Mouse (Mus musculus) lung, postnatal 36 days (tissue): Measurements from ENCODE around the gene Rhox13.

Experiments used
- DNase-seq: peaks from one replicate; pipeline ENCODE4 v3.0.0; 2022; ENCODE audit warnings: mixed read lengths

Gene Rhox13

GRCm38 (mm10) chrX:38120982-38121381 lies at the start of gene Rhox13:
Rhox13 (plus strand) TSS chrX:38121219.
- no peak for DNase-seq

GRCm38 (mm10) chrX:38084226-38084625 lies 36.8 kb upstream of the Rhox13 start:
- DNase-seq: peak; percentile 38

- no peak for DNase-seq
These were observed 36.0 kb upstream of the Rhox13 start, which contains the start of gene Rhox11 for GRCm38 (mm10) chrX:38085041-38085440. Rhox11 (minus strand) TSS chrX:38085141.

- no peak for DNase-seq
These were observed 10.2 kb upstream of the Rhox13 start, which contains the start of gene Rhox12 for GRCm38 (mm10) chrX:38110807-38111206. Rhox12 (minus strand) TSS chrX:38110907.

GRCm38 (mm10) chrX:38121478-38121877 lies 459 bp downstream of the Rhox13 start:
- no peak for DNase-seq

- DNase-seq: no peak
These were observed 38.1 kb downstream of the Rhox13 start for GRCm38 (mm10) chrX:38159097-38159496.

GRCm38 (mm10) chrX:38165315-38165714 lies 44.3 kb downstream of the Rhox13 start:
- DNase-seq: no peak

- no peak for DNase-seq
These were observed 45.0 kb downstream of the Rhox13 start for GRCm38 (mm10) chrX:38166064-38166463.

- DNase-seq: no peak
These were observed 45.6 kb downstream of the Rhox13 start for GRCm38 (mm10) chrX:38166592-38166991.
